Mouse (Mus musculus) CH12.LX (cell line): ENCODE measurements at regions not wholly inside any gene's neighbourhood (a gene's known extent, or its start where the extent isn't known, plus 50 kb on each side); places are given as distances from the start of the nearest gene placed in this dataset.

Source experiments
- CHD2 ChIP-seq: IDR thresholded peaks from 2 replicates; pipeline ENCODE4 v1.6.1; 2011; ENCODE audit warnings: low read length, improper control_type of control experiment
- CTCF ChIP-seq, 2 experiments: IDR thresholded peaks in 1 of 2; conservative IDR thresholded peaks in 1 of 2; 2 replicates each; pipeline ENCODE4 v1.5.1; 2011 to 2012; ENCODE audit warnings: low read depth in 2 of 2, low read length in 2 of 2, improper control_type of control experiment in 1 of 2, inconsistent platforms in 1 of 2, mild to moderate bottlenecking in 1 of 2, moderate library complexity in 1 of 2
- EP300 ChIP-seq: IDR thresholded peaks from 2 replicates; pipeline ENCODE4 v1.6.1; 2011; ENCODE audit warnings: low read length, improper control_type of control experiment
- ETS1 ChIP-seq: conservative IDR thresholded peaks from 2 replicates; pipeline ENCODE4 v1.6.1; 2012; ENCODE audit warnings: low read depth, mild to moderate bottlenecking, inconsistent platforms, low read length, improper control_type of control experiment, moderate library complexity
- NRF1 ChIP-seq: IDR thresholded peaks from 2 replicates; pipeline ENCODE4 v1.6.1; 2014; ENCODE audit warnings: low read depth, mild to moderate bottlenecking, inconsistent platforms, low read length, improper control_type of control experiment, moderate library complexity
- POLR2A ChIP-seq: IDR thresholded peaks from 2 replicates; pipeline ENCODE4 v1.6.1; 2011; ENCODE audit warnings: low read depth, mild to moderate bottlenecking, improper control_type of control experiment, low read length

DNA sequence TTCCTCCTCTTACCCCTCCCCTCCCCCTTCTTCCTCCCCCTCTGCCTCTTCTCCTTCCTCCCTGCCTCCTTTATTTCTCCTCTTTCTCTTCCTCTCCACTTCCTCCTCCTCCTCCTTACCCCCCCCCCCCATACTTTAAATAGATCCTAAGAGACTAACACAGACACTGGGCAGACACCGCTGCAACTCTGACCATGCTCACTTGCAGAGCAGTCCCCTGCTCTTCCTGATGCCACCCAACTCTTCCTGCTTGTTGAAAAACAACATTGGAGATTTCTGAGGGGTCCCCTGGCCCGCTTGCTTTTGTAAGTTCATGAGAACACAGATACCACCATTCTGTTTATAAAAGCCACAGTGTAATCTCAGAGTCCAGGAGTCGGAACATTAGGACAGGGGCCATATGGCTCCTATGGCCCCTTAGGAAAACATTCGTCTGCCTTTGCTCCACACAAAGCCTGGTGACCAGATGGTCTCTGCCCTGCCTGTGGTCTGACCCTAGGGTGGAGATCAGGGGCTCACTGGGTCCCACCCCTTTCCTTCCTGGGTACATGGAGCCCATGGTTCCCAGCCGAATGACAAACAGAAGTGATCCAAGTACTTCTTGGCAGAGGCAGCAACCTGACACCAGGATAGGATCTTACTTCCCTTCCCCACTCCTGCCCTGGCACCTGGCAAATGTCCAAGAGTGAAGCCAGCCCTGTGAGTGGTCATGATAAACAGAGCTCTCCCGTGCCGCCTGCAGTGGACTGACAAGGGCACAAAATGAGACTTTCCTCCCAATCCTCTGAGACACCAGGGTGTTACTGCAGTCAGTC, 123.1 kb downstream of the Ets2 start:
- TF ChIP-seq CHD2, result no peak
- TF ChIP-seq EP300, result no peak
- TF ChIP-seq ETS1, result no peak
- no peak for TF ChIP-seq NRF1
- no peak for TF ChIP-seq POLR2A
- TF ChIP-seq CTCF (conservative IDR thresholded peaks at IDR 0.05 in 1 of 2, IDR thresholded peaks at IDR 0.05 in 1 of 2; ENCODE audit: low read depth in 2 of 2, low read length in 2 of 2), result no peak
